Mouse (Mus musculus): ENCODE results near the gene Zdhhc1. TPM values are rescaled to one million over a fixed set of nuclear protein-coding genes. Genes with fewer than 3 reads are reported as not detected.

The Zdhhc1 gene
- total and polyA plus RNA-seq, 3 experiments = 4.9 to 11.5 TPM; not detected in 1

DNA sequence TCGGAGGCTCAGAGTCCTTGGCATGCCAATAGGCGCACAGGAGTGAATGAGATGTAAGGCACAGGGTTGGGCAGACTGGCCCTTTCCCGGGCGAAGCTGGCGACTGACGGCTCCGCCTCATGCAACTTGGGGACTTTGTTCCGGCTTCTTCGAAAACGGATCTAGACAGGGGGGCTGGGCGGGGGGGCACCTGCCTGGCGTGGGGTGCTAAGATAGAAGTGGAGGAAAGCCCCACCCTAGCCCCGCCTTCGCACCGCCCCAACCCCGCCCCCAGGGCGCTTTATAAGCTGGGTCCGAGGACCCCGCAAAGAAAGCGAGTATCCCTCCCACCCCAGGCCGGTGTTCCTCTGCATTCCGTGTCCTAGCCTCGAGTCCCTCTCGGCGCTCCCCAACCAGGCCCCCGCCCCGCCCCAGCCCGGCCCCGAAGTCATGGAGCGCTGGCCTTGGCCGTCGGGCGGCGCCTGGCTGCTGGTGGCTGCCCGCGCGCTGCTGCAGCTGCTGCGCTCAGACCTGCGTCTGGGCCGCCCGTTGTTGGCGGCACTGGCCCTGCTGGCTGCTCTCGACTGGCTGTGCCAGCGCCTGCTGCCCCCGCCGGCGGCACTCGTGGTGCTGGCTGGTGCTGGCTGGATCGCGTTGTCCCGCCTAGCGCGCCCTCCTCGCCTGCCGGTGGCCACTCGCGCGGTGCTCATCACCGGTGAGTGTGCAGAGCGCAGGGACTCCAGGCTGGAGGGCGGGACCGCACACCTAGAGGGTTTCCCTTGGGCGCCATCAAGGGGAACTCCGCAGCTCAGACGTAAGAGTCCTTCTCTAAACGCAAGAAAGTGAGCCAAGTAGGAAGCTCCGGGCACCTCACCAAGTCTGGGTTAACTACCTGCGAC is 22.0 kb upstream of the Zdhhc1 start, which contains the start of gene Hsd11b2 (continued):
- TF ChIP-seq MYC (IDR thresholded peaks at IDR 0.05; ENCODE audit: low read depth, low read length) (no peak), KAT2A (conservative IDR thresholded peaks at IDR 0.05; ENCODE audit: low read depth, low read length) (no peak; the same call in 1 of the 2 replicates), USF1 (IDR thresholded peaks at IDR 0.05; ENCODE audit: low read depth, low read length) (no peak), MAX (IDR thresholded peaks at IDR 0.05; ENCODE audit: low read length) (no peak)

DNA sequence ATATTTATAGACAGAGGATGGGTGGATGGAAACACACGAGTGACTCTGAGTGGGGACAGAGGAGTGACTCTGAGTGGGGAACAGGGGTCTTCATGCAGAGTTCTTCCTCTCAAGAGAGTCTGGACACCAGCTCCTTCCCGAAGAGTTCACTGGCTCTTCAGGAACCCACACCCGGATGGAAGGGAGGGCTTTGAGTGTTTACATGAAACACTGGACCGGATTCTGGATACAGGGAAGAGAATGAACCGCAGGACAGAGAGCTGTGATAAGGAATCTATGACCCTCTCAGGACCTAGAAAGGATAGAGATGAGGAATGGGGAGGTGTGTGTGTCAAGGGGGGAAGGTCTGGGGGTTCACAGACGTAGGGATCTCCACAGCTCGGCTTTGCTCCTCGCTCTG is 20.6 kb upstream of the Zdhhc1 start:
- TF ChIP-seq POLR2AphosphoS2 (IDR thresholded peaks at IDR 0.05; ENCODE audit: low read length) = no peak
- TF ChIP-seq NRF1 (IDR thresholded peaks at IDR 0.05; ENCODE audit: insufficient read depth, low read depth, low read length, poor library complexity, severe bottlenecking) = no peak
- TF ChIP-seq MAZ (IDR thresholded peaks at IDR 0.05; ENCODE audit: low read depth, low read length) = no peak
- no peak for TF ChIP-seq MYB (IDR thresholded peaks at IDR 0.05; ENCODE audit: low read depth, low read length)
- no peak for TF ChIP-seq UBTF (IDR thresholded peaks at IDR 0.05; ENCODE audit: borderline replicate concordance, insufficient read depth, low read depth, low read length)
- TF ChIP-seq CHD2 (IDR thresholded peaks at IDR 0.05; ENCODE audit: low read length) = no peak
- TF ChIP-seq KAT2A (conservative IDR thresholded peaks at IDR 0.05; ENCODE audit: low read depth, low read length) = no peak
- TF ChIP-seq HCFC1 (IDR thresholded peaks at IDR 0.05; ENCODE audit: low read depth, low read length) = no peak
- TF ChIP-seq ETS1 (IDR thresholded peaks at IDR 0.05; ENCODE audit: low read depth, low read length) = no peak
- TF ChIP-seq SIN3A (IDR thresholded peaks at IDR 0.05; ENCODE audit: low read length) = no peak
- no peak for TF ChIP-seq E2F4 (IDR thresholded peaks at IDR 0.05; ENCODE audit: borderline replicate concordance, low read depth, low read length)
- no peak for TF ChIP-seq ZKSCAN1 (IDR thresholded peaks at IDR 0.05; ENCODE audit: low read depth, low read length)
- no peak for TF ChIP-seq USF1 (IDR thresholded peaks at IDR 0.05; ENCODE audit: low read depth, low read length)
- no peak for TF ChIP-seq EP300 (IDR thresholded peaks at IDR 0.05; ENCODE audit: low read depth in 1 of 2, low read length in 2 of 2)
- no peak for TF ChIP-seq SMC3 (IDR thresholded peaks at IDR 0.05; ENCODE audit: low read depth, low read length)
- no peak for TF ChIP-seq ZMIZ1 (IDR thresholded peaks at IDR 0.05; ENCODE audit: low read depth, low read length)
- TF ChIP-seq POLR2AphosphoS5 (IDR thresholded peaks at IDR 0.05; ENCODE audit: borderline replicate concordance, low read depth, low read length) = no peak
- DNase-seq (ENCODE audit: low read depth, low spot score) = no peak
- Histone ChIP-seq H3K79me2 (ENCODE audit: control insufficient read depth, insufficient read depth, low read length, poor library complexity) (no peaks in the 10 kb centered on the region), H3K4me3 (ENCODE audit: control insufficient read depth in 1 of 2, insufficient read depth in 1 of 2, low read depth in 2 of 2, low read length in 2 of 2) (no peak overlapping the region), H3K4me1 (ENCODE audit: control insufficient read depth in 1 of 2, insufficient read depth in 2 of 2, low read length in 2 of 2) (peaks cover 5 to 17% of the 10 kb centered on the region in 2 experiments), H3K27ac (ENCODE audit: control insufficient read depth, low read depth, low read length) (no peak overlapping the region), H3K27me3 (ENCODE audit: control insufficient read depth in 1 of 2, insufficient read depth in 2 of 2, low read length in 2 of 2) (no peaks in the 10 kb centered on the region), H3K9ac (ENCODE audit: control insufficient read depth, low read depth, low read length, poor library complexity, severe bottlenecking) (no peak overlapping the region), H3K9me3 (replicated peaks; ENCODE audit: insufficient read depth, low read length) (no peaks in the 10 kb centered on the region), H3K36me3 (ENCODE audit: control insufficient read depth in 1 of 2, insufficient read depth in 2 of 2, low read length in 2 of 2) (peaks cover 0 to 7% of the 10 kb centered on the region in 2 experiments; a peak in 2 of 4 replicates)

Data from MEL (cell line).